Mouse (Mus musculus) right cerebral cortex, postnatal 4 days (tissue): Measurements from ENCODE around the gene Gm20388.
A peak's percentile ranks its signal among the peaks of the same experiment; 100 is the strongest.

Experiments used
- DNase-seq: peaks from one replicate; pipeline ENCODE4 v3.0.0-alpha.2; 2022

The Gm20388 gene

DNA sequence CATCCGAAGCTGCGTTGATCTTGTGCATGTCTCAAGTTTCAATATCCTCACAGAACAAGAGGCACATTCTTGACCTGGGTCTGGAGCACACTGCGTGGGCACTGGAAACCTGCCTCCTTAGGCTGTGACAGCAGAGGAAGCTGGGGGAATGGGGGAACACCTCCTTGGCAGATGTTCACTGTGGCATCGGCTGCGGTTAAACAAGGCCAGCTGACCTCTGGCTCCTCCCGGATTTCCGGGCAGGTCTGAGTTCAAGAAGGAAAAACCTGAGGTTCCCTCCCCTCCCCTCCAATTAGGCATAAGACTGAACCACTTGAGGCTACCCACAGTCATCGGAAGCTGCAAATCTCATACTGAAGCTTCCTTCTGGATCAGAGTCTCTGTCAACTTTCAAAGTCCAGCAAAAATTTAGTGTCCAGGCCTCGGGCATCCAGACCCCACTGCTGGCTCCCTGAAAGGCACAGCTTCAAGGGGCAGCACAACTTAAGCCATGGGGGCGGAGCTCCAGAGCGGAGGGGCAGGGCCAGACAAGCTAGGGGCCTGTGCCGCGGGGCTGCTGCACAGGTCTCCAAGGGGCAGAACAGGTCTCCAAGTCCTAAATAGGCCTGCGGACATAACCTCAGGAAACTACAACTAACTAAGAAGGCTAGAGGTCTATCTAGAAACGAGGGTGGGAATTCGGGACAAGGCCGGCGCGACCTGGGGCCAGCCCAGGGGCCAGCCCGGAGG is 2370.1 kb downstream of the Gm20388 start:
- no peak for DNase-seq

DNA sequence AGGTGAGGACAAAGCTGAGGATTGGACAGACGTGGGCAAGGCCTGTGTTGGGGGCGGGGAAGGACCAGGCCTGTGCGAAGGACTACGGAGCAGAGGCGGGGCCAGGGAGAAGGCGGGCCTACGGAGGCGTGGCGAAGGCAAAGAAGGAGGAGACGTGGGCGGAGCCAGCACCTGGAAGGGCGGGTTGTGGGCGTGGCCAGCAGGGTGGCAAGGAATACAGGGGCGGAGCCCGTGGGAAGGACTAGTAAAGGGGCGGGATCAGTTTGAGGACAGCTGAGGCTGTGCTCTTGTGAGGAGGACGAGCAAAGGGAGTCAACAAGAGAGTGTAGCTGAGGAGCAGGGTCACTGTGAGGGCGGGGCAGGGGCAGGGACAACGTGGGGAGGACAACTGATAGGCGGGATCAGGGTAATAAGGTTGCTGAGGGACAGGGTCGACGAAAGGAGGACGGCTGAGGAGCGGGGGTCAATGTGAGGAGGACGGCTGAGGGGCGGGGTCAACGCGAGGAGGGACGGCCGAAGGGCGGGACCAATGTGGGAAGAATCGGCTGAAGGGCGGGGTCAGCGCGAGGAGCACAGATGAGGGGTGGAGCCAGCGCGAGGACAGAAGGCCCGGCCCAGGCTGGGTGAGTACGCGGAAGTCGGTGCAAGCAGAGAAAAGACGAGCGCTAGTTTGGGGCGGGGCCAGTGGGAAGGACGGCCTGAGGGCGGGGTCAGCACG is 2370.8 kb downstream of the Gm20388 start:
- peak; percentile 97 for DNase-seq

DNA sequence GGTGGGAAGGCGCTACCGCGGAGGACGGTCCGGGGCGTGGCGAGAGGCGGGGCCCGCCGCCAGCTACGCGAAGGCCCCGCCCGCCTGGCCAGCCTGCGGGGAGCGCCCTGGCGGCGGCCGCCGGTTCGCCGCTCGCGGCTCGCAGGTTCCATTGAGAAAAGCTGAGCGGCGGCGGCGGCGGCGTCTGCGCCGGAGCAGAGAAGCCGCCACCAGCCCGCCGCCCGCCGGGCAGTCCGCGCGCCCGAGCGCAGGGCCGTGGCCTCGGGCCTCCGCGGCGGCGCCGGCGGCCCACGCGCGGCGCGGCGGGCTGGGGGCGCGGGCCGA is 2371.4 kb downstream of the Gm20388 start, which contains the start of gene Zfpm1:
Zfpm1 (plus strand) TSS at position 107 of the 324 bp plus-strand sequence.
- no peak for DNase-seq

DNA sequence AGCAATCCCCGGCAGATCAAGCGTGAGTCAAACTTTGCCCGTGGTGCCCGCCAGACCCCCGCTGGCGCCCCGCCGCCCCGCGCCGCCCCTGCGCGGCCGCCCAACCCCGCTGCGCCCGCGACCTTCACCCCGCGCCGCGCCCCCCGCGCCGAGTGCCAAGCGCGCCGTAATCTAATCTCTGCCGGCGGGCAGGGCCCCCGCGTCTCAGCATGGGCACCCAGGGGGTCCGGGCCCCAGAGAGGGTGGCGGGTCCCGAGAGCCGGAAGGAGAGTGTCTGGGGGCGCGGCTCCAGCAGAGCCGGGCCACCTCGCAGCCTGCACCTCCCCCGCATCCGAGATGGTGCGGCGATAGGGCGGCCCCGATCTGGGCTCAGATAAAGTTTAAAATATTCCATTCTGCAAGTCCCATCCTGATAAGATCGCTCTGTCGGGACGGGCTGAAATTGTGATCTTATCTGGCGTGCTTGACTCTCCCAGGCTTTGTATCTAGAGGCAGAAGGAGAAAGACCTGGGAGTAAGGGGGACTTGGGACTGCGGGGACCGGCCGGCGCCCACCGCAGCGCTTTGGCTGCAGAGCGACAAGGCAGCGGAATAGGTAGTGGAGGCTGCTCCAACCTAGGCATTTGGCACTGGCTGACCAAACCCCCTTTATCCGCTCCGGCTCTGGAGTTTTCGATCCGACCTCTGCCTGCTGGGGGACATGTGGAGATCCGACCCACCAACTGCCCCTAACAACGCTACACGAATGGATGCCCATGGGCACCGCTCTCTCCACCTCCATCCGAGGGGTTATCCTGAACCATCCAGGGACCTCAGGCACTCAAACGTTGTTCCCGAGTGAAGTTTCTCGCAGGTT is 2372.1 kb downstream of the Gm20388 start:
- no peak for DNase-seq

DNA sequence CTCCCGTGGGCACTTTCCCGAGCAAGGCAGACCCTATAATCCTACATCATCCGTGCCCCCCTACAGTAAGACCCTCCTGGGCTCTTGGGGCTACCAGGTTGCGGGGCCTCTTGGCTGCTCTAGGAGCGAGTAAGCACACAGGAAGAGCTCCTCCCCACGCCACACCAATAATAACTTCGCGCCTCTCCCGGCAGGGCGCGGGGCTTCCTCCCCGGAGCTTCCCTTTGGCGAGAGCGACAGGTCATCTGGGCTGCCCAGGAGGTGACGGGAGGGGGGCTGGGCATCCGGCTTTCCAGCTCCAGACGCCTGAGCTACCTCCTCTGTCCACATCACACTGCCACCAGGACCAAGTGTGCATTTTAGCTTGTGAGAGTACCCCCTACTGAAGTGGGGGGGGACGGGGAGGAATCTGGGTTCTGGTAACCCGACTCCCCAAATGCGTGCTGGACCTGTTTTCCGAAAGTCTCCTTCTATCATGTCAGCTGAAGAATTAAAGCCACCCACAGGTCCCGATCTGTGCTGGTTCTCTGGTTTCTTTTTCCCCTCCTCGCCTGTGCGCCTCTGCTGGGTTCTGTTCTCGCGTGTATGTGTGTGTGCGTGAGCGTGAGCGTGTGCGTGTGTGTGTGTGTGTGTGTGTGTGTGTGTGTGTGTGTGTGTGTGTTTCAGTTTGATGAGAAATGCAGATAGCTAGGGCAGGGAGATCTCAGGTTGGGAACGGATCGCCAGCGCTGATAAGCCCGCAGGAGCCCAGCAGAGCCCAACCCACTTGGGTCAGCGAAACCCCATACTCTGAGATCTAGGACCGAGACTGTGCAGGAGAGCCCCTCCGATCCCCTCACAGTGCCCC is 2372.9 kb downstream of the Gm20388 start:
- peak; percentile 37 for DNase-seq

DNA sequence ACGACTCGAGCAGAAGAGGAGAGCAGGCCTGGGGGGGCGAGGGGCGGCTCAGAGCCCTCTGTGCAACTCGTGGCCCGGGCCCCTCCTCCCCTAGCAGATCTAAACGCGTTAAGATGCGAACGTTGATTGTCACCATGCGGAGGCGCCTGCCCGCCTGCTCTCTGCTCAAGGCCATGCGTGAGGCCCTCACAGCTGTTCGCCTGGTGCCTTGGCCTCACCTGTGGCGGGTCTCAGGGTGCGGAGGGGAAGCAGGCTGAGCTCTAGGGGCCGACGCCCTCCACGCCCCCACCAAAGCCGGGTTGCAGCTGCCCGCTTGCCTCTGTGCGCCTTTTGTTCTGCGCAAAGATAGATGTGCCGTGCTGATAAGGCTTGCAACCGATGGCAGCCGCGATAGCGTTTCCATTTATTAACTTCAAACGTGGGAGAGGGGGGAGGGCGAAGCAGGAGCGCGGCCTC is 2373.6 kb downstream of the Gm20388 start:
- DNase-seq = peak; percentile 53

DNA sequence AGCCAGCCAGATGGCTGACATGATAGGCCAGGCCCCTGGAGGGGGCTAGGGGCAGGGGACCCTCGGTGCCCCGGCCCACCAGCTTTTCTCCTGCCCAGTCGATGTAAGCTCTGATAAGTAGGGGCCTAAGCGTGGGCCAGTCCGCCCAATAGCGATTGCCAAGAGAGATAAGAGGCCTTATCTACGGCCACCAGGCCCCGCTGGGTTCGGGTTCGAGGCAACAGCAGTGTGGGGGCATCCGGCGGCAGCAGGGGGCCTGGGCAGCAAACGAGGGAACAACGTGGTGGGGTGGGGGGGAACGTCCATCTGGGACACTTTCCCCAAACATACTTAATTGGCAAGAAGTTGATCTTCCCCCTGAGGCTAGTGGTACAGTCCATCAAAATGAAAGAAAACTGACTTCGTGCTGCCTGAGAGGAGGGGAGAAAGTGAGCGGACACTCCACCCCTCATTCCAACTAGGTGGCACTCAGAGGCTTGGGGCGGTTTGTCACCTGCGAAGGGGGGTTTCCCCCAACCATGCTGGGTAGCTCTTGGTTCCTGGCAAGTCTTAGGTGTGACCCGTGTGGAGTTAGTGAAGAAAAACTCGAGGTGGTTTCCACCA is 2374.1 kb downstream of the Gm20388 start:
- DNase-seq = no peak

DNA sequence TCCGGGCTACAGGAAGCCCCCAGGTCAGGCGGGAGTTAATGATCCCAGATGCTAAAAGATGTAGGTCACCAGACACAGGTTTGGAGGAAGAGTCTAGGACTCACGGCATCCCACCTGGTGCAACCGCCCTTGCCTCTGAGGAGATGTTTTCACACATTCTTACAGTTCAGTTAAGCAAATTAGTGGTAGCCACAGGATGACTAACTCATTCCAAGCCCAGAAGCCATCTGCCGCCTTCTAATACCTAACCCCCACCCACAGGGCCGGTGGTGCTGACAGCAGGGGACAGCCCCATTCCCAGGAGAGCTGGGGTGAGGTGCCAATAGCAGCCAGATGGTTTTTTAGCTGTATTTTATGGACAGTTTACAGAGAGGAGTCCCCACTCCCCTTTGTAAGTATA is 2375.1 kb downstream of the Gm20388 start:
- no peak for DNase-seq

DNA sequence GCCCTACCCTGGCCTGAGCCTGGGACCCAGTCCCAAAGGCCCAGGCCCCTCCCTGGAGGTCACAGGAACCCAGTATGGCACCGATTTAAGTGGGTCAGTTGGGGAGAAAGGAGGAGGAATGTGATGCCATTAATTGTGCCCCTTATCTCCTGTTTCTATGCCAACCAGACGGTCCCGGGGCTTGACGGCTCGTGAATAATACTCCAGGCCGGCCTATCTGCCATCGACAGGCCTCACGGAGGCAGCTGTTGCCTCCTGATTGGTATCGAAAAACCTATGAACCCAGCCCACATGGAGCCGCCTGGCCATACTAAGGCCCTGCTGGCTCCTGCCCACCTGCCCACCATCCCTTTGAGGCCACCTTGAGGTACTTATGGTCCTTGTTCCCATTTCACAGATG is 2376.3 kb downstream of the Gm20388 start:
- DNase-seq = no peak

DNA sequence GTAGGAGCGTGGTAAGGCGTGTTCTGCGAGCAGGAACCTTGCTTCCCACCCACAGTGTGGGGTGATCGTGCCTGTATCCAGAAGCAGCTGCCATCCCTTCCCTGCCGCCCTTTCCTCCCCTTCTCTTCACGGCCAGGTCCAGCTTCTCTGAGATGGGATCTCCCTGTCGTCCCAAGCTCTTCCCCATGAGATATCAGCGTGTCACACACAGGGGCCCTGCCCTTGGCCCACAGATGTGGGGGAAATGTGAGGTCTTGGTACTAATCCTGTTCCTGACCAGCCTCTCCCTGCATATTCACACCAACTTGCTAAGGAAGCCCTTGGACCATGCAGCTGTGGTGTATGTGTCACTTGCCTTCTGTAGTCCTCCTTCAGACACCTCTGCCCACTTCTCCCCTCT is 2377.1 kb downstream of the Gm20388 start:
- DNase-seq = no peak

DNA sequence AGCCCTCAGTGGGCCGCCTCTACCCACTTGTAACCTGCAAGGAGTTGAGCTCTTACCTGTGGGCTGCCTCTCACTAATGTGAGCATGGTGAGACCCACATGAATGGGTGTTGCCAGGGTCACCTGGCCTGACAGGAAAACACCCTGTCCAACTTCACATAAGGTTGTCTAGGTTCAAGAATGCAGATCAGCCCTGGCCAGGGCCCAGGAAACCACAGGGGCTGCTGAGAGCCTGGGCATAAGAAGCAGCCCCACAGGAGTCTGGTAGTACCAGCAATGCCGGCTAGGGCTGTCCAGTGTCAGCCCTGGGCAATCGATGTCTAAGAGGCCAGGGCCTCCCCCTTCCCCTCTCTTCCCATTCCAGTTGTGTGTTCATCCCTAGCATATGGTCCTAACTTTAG is 2377.7 kb downstream of the Gm20388 start:
- no peak for DNase-seq

DNA sequence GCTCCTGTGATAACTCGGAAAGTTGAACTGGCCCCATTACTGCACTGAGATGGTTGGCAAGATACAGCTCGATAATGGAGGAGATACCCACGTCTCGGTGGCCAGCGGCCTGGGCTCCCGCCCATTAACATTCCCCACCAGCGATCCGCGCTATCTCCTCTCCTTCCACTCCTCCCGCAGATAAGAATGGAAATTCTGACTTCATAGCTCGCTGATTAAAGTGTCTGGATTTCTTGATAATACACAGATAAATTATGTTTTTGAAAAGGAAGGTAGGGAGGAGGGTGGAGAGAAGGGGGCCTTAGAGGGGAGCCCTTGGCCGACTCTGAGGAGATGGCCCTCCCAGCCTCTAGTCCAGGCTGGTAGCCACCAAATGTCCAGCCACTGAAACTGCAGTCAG is 2380.4 kb downstream of the Gm20388 start:
- DNase-seq = no peak

DNA sequence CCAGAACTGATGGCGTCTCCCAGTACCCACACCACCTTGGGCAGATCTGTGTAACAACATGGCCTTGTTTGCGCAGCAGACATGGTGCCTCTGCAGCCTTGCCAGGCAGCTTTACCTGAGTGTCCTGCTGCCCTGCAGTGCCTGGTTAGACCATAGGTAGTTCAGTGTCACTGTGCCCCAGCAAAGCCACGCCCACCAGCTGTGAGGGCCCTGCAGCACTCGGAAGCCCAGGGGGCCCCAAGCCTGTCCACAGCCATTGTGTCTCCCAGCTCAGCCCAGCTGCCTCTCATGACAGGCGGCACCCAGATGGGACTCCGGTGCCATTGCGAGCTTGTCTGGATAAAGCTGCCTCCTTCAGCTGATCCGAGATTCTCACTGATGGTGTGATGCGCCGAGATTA is 2380.9 kb downstream of the Gm20388 start:
- no peak for DNase-seq

DNA sequence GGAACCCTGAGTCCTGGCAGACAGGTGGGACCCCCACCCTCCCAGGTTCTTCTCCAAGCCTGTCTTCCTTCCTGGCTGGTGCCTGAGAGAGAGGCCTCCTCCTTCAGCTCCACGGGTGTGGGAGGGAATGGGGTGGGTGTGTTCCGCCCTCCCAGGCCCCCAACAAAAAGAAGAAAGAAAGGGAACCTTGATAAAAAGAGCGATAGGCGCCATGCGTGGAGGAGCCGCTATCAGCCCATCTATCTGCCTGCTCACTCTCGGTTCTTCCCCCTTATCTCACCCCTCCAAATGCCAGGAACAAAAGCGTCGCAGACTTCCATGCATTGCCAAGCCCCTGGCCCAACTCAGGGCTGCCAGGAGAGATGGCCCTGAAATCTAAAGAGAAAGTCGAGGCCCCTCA is 2382.8 kb downstream of the Gm20388 start:
- DNase-seq = no peak

DNA sequence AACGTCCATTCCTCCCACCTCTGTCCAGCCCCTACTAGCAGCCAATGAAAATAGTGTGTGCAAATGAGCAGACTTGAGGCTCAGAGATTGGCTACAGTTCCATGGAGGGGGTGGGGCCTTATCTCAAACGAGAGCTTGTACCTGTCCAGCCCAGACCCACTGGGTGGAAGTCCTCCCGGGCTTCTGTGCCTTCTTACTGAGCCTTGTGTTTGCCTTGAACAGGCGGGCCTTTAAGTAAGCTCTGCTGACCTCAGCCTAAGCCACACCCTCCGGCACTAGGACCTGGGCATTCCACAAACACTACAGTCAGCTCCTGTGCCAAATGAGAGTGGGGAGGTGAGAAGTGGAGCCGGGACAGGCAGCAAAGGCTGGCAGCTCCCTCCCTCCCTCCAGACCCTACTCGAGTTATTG is 2383.6 kb downstream of the Gm20388 start:
- no peak for DNase-seq

DNA sequence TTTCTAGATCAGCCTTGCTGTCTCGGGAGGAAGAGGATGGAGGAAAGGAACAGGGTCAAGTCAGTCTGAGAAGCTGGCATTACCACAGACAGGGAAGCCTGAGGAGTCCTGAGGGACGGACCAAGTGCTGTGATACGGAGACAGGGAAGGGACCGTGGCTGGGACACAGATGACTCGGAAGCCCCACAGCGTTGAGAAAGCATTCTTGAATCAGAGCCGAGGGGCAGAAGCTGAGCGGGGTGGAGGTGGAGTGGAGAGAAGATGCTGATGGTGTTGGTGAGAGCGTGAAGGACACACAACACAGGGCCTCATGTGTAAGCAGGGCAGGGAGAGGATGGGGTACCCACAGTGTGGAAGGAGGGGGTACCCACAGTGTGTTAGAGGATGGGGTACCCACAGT is 2384.7 kb downstream of the Gm20388 start:
- no peak for DNase-seq

DNA sequence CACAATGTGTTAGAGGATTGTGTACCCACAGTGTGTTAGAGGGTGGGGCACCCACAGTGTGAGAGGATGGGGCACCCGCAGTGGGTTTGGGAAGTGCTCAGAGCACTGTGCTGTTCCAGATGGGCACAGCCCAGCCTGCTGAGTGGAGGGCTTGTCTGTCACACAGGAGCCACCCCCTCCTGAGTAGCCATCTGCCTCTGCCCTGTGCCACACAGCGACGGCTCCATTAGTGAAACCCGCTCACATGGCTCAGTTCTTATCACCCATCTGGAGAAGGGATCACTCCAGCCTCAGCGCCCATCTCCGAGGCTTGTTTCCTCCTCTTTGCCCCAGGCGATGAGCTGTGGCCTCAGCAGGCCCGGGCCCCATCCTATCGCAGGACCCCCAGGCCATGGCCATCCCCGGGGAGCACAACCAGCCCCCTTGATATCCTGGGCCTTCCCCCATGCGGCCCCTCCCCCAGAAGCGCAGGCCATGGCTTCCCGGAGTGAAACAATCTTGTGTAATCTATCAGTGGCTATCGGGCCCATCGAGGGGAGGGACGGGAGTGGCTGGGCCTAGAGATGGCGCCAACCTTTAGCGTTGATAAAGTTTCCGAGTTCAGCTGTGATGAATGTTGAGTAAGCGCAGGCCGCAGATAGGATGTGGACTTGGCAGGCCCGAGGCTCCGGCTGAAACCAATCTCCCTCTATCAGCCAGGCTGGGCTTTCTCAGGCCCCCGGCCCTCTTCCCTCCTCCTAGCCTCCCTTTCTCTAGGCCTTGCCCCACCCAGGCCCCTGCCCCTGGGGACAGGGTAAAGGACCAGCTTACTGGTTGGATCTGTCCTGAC is 2385.7 kb downstream of the Gm20388 start:
- no peak for DNase-seq

DNA sequence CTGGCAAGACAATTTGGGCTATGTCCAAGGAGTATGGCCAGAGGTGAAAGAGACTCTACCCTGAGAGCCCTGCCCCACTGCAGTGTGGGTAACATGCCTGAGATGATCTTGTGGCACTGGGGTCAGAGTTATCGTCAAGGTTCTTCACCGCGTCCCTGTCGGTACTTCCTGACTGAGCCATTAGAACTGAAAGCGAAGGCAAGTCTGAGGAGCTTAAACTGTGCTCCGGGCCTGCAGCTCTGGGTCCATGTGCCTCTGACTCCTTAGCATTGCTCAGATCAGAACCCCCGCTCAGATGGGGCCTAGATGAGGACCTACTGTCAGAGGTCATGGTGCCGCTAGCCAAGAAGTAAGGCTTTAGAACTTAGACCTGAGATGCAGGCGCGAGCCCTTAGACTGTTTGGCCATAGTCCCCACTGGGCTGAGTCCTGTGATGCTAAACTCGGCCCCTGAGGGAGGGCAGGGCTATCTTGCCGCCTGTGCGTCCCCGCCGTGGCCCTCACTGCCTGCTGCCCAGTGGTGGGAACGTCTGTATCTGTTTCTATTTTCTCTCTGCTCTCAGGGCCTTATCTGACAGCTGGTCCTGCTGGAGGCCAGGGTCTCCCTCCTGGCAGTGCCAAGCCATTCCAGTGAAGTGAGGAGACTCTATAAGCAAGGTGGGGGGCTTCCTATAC is 2389.1 kb downstream of the Gm20388 start:
- DNase-seq = no peak

DNA sequence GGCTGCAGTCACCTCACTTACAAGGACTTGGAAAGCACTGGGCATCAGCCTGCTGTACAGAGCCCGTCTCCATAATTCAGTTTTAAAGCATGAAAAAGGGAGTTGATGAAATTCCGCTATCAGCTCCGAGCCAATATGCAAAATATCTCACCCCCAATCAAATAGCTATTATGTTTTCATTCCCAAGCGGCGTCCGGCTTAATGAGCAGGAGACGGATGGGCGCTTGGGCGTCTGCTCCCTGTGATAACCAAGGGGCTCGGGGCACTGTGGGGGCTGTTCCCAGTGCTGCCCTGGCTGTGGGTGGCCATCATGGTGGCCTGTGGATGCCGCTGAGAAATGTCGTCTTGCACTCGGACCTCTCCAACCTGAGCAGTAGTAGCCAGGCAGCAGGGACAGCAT is 2390.4 kb downstream of the Gm20388 start:
- DNase-seq = no peak

DNA sequence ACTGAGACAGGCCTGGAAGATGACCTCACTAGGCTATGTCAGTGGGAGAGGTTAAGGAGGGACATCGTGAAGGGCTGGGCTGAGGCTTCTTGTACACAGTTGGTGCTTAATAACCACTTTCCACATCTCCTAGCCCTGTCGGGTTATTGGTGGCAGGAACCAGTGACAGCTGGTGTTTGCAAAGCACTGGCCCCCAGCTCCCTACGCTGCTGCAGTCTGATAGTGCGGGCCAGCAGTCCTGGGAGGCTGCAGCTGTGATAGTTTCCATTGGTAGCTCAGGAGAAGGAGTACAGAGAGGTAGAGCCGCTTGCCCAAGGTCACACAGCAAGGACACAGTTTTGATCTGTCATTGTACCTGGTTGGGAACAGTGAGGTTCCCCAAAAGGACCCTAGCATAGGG is 2391.2 kb downstream of the Gm20388 start:
- DNase-seq = no peak

DNA sequence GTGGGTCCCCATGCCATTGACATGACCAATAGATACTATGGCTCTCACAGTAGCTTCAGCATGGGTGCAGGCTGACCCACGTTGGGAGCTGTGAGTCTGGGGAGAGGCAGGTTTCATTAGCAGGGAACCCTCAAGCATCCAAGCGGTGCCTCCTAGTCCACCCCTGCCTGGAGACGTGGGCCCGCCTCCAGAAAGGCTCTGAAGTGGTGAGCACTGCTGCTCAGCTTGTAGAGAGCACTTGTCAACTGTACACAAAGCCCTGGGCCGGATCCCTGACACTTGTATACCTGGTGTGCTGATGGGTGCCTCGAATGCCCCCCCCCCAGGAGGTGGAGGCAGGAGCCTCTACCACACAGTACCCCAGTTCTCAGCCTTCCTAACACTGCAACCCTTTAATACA is 2392.8 kb downstream of the Gm20388 start:
- DNase-seq = no peak
